Mouse (Mus musculus) brain, adult 2 months (tissue): ENCODE data around the gene Osbpl5.
A peak's percentile ranks its signal among the peaks of the same experiment; 100 is the strongest.
"Not testable (repeated sequence)": the region's sequence is repeated elsewhere in the genome, so short reads cannot be mapped to it uniquely, and the experiment has no call there.

Source experiments
- DNase-seq: peaks from one replicate; pipeline ENCODE4 v3.0.0; 2011; ENCODE audit warnings: low read depth, low spot score

Gene Osbpl5

GRCm38 (mm10) chr7:143649034-143649768, 107.6 kb downstream of the Osbpl5 start, which contains the start of gene Tnfrsf22:
Gene Tnfrsf22 (minus strand): TSS chr7:143649661.
- DNase-seq = peak; percentile 89

- not testable (repeated sequence) for DNase-seq
Measured at GRCm38 (mm10) chr7:143643949-143644348, 112.8 kb downstream of the Osbpl5 start.
